Mouse (Mus musculus) brain, adult 2 months (tissue): ENCODE data around the gene Dync1li2.
A peak's percentile ranks its signal among the peaks of the same experiment; 100 is the strongest.

Experiments
- DNase-seq: peaks from one replicate; pipeline ENCODE4 v3.0.0; 2011; ENCODE audit warnings: low read depth, low spot score

Dync1li2 gene

GRCm38 (mm10) chr8:104442299-104443124 lies at the start of gene Dync1li2:
Dync1li2 (minus strand) TSS chr8:104443047.
- DNase-seq = peak; percentile 96

- no peak for DNase-seq
Observed at GRCm38 (mm10) chr8:104479091-104479490, 36.2 kb upstream of the Dync1li2 start.

- DNase-seq = no peak
Observed at GRCm38 (mm10) chr8:104472465-104472864, 29.6 kb upstream of the Dync1li2 start.

GRCm38 (mm10) chr8:104467463-104467862 lies 24.6 kb upstream of the Dync1li2 start:
- no peak for DNase-seq

- no peak for DNase-seq
Observed at GRCm38 (mm10) chr8:104452177-104452576, 9.3 kb upstream of the Dync1li2 start.

GRCm38 (mm10) chr8:104448796-104449195 lies 5.9 kb upstream of the Dync1li2 start:
- DNase-seq = peak; percentile 86

GRCm38 (mm10) chr8:104446016-104446415 lies 3.2 kb upstream of the Dync1li2 start:
- no peak for DNase-seq

- DNase-seq = no peak
Observed at GRCm38 (mm10) chr8:104445248-104445647, 2.4 kb upstream of the Dync1li2 start.

- DNase-seq = no peak
Observed at GRCm38 (mm10) chr8:104443125-104443679, 355 bp upstream of the Dync1li2 start.

GRCm38 (mm10) chr8:104441613-104442012 lies 1.2 kb downstream of the Dync1li2 start:
- peak; percentile 74 for DNase-seq

GRCm38 (mm10) chr8:104439461-104439860 lies 3.4 kb downstream of the Dync1li2 start:
- no peak for DNase-seq

- peak; percentile 57 for DNase-seq
Observed at GRCm38 (mm10) chr8:104437494-104438135, 5.2 kb downstream of the Dync1li2 start.

- DNase-seq = no peak
Observed at GRCm38 (mm10) chr8:104436591-104436990, 6.3 kb downstream of the Dync1li2 start.

GRCm38 (mm10) chr8:104436038-104436437 lies 6.8 kb downstream of the Dync1li2 start:
- peak; percentile 99 for DNase-seq

- DNase-seq = peak; percentile 80
Observed at GRCm38 (mm10) chr8:104434826-104435354, 8.0 kb downstream of the Dync1li2 start.

GRCm38 (mm10) chr8:104434275-104434674 lies 8.6 kb downstream of the Dync1li2 start:
- DNase-seq = peak; percentile 72

GRCm38 (mm10) chr8:104433191-104433842 lies 9.5 kb downstream of the Dync1li2 start:
- DNase-seq = no peak

GRCm38 (mm10) chr8:104432656-104433055 lies 10.2 kb downstream of the Dync1li2 start:
- no peak for DNase-seq

- no peak for DNase-seq
Observed at GRCm38 (mm10) chr8:104430230-104430629, 12.6 kb downstream of the Dync1li2 start.

GRCm38 (mm10) chr8:104427703-104428102 lies 15.1 kb downstream of the Dync1li2 start:
- DNase-seq = no peak

- no peak for DNase-seq
Observed at GRCm38 (mm10) chr8:104422313-104422712, 20.5 kb downstream of the Dync1li2 start.

GRCm38 (mm10) chr8:104416022-104416421 lies 26.8 kb downstream of the Dync1li2 start:
- no peak for DNase-seq
